In the genomic region with DNA sequence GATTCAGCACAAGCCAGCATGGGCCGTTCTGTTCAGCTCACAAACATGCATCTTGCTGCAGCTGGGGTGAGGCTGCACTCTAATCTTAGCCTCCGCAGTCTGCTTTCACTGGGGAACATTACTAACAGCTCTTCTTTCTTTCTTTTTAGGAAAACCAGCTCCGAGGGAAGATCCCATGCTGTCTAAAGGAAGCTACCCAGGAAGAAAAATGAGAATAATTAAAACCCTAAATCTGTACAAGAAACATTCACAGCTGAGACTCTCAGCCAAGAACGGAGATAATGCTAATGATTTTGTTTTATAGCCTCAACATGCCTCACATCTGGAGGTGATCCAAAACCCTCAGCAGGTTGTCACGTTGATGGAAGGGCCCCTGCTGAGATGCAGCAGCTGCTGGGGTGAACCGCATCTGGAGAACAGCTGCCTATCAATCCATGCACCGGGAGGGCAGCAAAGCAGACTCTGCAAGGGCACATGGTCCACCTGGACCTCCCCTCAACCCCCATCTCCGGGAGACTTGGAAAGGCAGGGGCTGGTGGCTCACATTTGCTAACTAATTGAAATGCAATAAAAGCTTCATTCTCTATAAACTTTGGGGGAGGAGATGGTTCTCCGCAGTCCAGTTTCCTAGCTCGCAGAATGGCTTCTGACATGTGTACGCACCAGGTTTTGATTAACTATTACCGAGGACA, we compare ENCODE assay signal across 8 mouse cellular contexts.
DNase-seq lines count a peak whose midpoint lies in the region; ATAC-seq lines count a peak whose summit lies in the region.

No protein-coding gene starts in this region.

- no peak for DNase-seq in lung, postnatal 14 days
- peak; percentile 47 to 58 for DNase-seq in frontal cortex, postnatal 10 days (ENCODE audit: low spot score in 2 of 2)
- DNase-seq in layer of hippocampus, adult 18-20 months (ENCODE audit: low spot score in 2 of 2), result peak; percentile 53 to 81
- peak; percentile 62 for DNase-seq in midbrain, embryonic 14.5 days
- DNase-seq in telencephalon, adult 2 months (ENCODE audit: low read depth, low spot score), result peak; percentile 80
- no peak for DNase-seq in retina, embryonic 14.5 days (ENCODE audit: low spot score)

- no peaks in the 10 kb centered on the region for H3K27me3 ChIP-seq in lung, embryonic 16.5 days (ENCODE audit: control insufficient read depth, insufficient read depth, low read depth, low read length)
- H3K27me3 ChIP-seq in midbrain, embryonic 14.5 days (ENCODE audit: control insufficient read depth, insufficient read depth, low read length), result no peaks in the 10 kb centered on the region

- peak; percentile 64 for ATAC-seq in lung, embryonic 16.5 days (ENCODE audit: low read depth)
- peak; percentile 37; the same call in 1 of the 2 replicates for ATAC-seq in midbrain, embryonic 14.5 days (ENCODE audit: low FRiP score, low TSS enrichment)
- ATAC-seq in megakaryocyte-erythroid progenitor cell, adult 5-6 weeks (replicated peaks; ENCODE audit: low FRiP score, low TSS enrichment, poor library complexity, severe bottlenecking), result no peak

- no peak overlapping the region for H3K4me2 ChIP-seq in lung, embryonic 16.5 days (ENCODE audit: low read depth, low read length)
- peak overlapping the region; percentile 20; the same call in 1 of the 2 replicates for H3K4me2 ChIP-seq in midbrain, embryonic 14.5 days (ENCODE audit: low read length)

- WGBS in lung, embryonic 16.5 days, result 16% methylated on average over 12 of the region's 12 CpGs
- 30% methylated on average over 12 of the region's 12 CpGs for WGBS in midbrain, embryonic 14.5 days

- no peaks in the 10 kb centered on the region for H3K9me3 ChIP-seq in lung, embryonic 16.5 days (ENCODE audit: control insufficient read depth, low read length)
- no peaks in the 10 kb centered on the region for H3K9me3 ChIP-seq in midbrain, embryonic 14.5 days (ENCODE audit: control insufficient read depth, low read length)

- no peak overlapping the region for H3K9ac ChIP-seq in lung, embryonic 16.5 days (ENCODE audit: low read length)
- H3K9ac ChIP-seq in midbrain, embryonic 14.5 days (replicated peaks; ENCODE audit: low read length), result no peak overlapping the region

- no peaks in the 10 kb centered on the region for H3K36me3 ChIP-seq in lung, embryonic 16.5 days (ENCODE audit: control insufficient read depth, insufficient read depth, low read length)
- no peaks in the 10 kb centered on the region for H3K36me3 ChIP-seq in midbrain, embryonic 14.5 days (ENCODE audit: control insufficient read depth, insufficient read depth, low read length)

- no peak overlapping the region for H3K27ac ChIP-seq in lung, embryonic 16.5 days (ENCODE audit: low read length)
- peak overlapping the region; percentile 33 for H3K27ac ChIP-seq in midbrain, embryonic 14.5 days (replicated peaks; ENCODE audit: low read depth, low read length)

- no peak overlapping the region for H3K4me3 ChIP-seq in lung, embryonic 16.5 days (ENCODE audit: low read length)
- H3K4me3 ChIP-seq in midbrain, embryonic 14.5 days (replicated peaks; ENCODE audit: low read depth, low read length), result no peak overlapping the region

- H3K4me1 ChIP-seq in lung, embryonic 16.5 days (replicated peaks; ENCODE audit: control insufficient read depth, insufficient read depth, low read length), result no peaks in the 10 kb centered on the region
- peaks cover 11% of the 10 kb centered on the region; the same call in 1 of the 2 replicates for H3K4me1 ChIP-seq in midbrain, embryonic 14.5 days (ENCODE audit: control insufficient read depth, insufficient read depth, low read length)

Comparison
In these comparisons a context has a peak if more than half of its experiments do, and no peak if none do; other contexts are left out.
1. DNase-seq: peak in frontal cortex, postnatal 10 days (2 of 2), layer of hippocampus, adult 18-20 months (2 of 2), midbrain, embryonic 14.5 days (single experiment) and telencephalon, adult 2 months (single experiment); none in lung, postnatal 14 days (single experiment) and retina, embryonic 14.5 days (single experiment).